Mouse (Mus musculus) embryo, embryonic 9.5 days (tissue): ENCODE results near the gene Slc4a4.
A peak's percentile ranks its signal among the peaks of the same experiment; 100 is the strongest.
"Not testable (repeated sequence)": the region's sequence is repeated elsewhere in the genome, so short reads cannot be mapped to it uniquely, and the experiment has no call there.

ENCODE experiments used
- DNase-seq: peaks from one replicate; pipeline ENCODE4 v3.0.0-alpha.2; 2017; ENCODE audit errors: extremely low spot score

Gene Slc4a4

DNA sequence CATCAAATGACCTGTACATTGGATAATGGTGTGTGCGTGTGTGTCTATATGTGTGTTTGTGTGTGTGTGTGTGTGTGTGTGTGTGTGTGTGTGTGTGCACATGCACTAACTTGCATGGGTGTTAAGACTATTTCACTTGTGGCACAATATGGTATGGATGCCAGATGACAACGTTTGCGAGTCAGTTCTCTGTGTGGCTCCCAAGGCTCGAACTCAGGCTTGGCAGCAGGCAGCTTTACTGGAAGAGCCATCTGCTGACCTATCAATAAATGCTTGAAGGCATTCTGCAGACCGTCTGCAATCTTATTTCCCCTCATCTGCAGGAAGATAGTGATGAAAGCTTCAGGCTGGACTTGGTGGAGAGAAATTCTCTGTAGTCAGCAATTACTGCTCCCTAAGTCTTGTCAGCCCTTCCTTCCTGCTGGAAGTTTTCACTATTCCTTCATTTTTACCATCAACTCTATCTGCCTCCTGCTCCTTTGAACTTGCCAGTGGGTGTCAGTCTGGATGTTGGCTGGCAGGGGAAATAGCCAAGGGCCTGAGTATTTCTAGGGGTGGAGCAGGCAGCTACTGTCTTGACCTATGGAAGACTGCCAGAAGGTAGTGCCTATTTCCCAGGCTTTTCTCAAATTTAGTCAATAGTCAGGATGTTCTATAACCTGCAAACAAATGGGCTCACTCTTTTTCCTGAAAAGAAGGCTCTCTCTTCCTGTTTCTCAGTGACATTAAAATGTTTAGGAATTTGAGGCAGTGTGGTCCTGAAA is 73.9 kb downstream of the Slc4a4 start:
- no peak for DNase-seq

DNA sequence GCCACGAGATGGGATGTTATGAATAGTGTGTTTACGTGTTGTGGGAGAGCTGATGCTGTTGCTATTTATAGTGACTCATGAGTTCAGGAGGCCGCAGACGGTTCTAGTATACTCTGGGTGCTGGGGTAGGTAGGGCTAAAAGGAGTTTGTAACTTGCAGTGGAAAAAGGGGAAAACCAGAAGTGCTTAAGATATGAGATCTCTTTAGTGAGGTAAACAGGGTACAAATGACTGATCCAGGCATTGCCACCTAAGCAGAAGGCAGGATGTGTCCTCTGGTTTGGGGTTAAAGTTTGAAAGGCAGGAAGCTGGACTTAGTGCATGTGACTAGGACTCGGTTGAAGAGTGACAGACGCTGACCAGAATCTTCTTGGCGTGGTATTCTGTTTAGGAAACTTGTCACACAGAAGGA is 74.7 kb downstream of the Slc4a4 start:
- no peak for DNase-seq

DNA sequence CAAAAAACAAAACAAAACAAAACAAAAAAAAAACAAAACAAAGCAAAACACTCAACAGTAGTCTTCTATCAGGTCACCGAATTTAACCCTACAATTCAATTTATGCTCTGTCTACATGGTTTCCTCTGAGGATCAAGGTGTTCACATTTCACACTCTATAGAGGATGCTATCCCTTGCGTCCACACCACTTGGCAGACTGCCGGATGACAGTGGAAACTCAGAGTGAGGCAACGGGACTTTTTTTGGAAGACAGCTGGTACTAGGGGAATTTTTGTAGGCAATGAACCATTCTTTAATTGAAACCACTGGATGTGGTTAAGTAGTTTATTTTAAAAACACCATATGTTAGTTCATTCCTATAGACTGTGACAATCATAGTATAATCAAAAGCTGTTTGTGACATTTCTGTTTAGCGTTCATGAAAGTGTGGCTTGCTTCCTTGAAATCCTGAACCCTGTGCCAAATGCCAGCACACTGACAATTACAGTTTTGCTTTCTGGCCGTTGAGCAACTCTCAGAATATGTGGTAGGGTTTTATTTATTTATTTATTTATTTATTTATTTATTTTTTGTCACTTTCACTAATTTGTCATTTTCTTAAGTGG is 78.2 kb downstream of the Slc4a4 start:
- DNase-seq = no peak

DNA sequence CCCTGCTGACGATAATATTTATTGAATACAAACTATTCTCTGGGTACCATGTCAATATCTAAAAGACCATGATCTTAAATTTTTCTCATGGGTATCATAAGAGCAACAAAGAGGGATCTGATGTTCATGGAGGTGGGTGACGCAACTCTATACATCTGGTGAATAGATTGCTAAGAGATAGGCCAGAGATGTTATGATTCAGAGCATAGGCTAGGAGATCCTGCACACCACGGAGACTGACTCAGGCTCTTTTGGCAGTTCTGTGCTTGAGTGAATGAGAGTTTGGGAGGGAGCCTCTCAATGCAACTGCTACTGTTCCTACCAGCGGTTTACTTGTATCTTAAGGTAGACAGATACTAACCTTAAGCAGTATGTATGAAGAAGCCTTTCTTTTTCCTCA is 79.9 kb downstream of the Slc4a4 start:
- no peak for DNase-seq

DNA sequence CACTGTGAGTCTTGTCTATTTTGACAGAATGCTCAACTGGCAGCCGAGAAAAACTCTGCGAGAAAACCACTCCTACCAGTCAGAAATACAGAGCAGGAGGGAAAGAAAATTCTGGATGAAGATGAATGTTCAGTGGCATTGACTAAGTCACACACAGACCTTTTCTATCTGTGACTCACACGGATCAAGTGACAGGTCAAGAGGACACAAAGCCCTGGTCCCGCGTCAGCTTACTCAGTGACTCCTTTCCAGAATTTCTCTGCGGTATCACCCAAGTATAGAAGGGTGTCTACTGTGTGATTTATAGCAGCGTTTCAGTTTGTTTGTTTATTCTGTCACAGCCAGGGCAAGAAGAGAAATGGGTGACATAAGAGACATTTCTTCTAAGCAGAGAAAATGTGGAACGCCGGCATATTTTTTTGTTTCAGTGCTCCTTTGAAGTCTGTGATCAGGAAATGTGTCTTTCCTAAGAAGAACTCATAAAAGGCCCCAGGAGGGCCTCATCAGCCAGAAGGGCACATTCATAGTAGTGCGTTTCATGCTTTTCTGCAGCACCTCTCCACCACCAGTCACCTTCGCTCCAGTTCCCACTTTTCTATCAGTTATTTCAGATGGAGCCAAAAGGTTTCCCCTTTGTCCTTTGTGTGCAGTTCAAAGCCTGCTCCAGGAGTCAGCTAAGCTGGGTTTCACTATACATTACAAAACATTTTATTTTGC is 82.5 kb downstream of the Slc4a4 start:
- peak; percentile 22 for DNase-seq

DNA sequence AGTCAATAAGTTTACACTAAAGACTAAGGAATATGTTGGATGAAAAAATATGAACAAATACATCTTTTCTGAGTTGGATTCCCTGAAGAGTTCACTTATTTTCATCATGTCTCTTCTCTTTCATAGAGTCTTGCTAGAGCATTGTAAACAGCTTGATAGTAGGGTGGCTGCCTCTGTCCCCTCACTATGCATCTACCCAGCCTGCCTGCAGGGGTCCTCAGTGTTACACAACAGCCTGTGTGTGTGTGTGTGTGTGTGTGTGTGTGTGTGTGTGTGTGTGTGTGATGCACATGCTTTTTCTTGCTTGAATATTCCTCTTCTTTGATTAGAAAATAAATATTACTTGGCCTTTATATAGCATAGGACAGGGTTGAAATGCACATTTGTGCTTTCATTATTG is 84.9 kb downstream of the Slc4a4 start:
- DNase-seq = no peak

DNA sequence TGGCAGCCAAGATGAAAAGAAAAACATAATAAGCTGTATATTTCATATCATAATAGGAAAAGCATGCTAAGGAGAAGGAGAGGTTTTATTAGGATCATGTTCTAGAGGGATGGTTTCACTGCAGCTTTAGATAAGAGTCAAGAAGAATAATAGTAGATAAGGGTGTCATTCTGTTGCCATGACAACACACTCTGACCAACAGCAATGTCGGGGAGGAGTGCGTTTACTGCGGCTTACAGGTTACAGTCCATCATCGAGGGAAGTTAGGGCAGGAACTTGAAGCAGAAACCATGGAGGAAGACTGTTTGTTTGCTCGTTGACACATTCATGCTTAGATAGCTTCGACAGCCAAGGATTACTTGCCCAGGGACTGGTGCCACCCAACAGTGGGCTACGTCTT is 85.7 kb downstream of the Slc4a4 start:
- no peak for DNase-seq

DNA sequence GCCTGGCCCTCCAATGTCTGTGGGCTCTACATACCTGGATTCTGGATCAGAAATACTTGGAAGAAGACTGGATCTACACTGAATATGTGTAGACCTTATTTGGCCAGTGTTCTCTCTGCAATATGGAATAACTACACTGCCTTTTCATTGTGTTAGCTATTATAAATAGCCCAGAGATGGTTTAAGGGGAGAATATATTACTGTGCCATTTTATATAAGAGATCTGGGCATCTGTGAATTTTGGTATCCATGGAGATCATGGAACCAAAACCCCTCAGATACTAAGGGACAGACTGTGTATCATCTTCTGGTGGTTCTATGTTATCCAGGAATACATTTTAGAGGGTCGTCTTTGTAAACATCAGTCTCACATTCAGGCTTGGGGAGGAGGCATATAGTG is 86.5 kb downstream of the Slc4a4 start:
- no peak for DNase-seq

DNA sequence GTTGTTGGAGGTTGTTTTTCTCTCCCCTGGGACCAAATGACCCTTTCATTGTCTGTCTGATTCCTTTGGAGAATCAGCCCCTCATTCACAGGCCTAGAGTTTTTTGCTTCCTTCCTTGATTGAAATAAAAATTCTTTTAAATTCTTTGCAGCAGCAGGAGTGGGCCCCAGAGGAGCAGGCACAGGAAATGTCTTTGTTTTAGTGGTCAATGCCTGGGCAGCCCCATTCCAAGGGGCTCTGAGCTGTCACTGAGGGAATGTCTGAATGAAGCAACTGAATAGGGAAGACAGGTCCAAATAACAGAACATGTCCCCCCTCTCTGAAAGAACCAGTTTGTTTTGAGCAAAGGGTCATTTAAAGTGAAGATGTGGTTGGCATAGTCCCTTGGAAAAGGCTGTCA is 89.1 kb downstream of the Slc4a4 start:
- DNase-seq = no peak

DNA sequence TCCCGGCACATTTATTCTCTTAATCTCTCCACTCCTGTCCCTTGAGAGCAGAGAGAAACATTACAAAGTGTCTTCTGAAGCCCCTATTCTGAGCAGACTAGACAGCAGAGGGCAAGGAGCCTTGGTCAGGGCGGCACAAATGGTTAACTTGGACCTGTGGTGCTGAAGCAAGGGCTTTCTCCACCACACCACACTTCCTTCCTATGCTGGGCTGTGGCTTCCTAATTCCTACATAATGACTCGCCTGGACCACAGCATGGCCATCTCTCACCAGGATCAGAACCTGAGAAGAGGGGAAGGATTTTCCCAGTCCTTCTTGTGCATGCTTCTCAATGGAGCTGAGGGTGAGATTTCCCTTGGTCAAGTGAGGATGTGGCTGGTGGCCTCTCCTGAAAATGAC is 89.8 kb downstream of the Slc4a4 start:
- no peak for DNase-seq

DNA sequence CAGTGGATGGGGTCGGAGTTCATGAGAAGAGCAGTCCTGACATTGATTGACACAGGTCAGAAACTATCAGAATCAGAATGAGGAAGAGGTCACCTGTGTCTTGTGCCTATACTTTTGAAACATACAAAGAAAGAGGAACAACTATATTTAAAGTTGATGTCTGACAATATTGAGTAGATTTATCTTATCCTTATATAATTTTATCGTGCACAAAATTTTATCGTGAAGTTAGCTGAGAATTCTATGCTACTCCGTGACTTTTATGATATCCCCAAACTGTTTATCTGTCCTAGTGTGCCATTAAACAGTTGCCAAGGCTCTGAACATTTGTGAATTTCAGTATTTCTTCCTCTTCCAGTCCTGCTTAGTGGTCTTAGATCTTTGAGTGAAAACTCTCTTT is 94.1 kb downstream of the Slc4a4 start:
- no peak for DNase-seq

DNA sequence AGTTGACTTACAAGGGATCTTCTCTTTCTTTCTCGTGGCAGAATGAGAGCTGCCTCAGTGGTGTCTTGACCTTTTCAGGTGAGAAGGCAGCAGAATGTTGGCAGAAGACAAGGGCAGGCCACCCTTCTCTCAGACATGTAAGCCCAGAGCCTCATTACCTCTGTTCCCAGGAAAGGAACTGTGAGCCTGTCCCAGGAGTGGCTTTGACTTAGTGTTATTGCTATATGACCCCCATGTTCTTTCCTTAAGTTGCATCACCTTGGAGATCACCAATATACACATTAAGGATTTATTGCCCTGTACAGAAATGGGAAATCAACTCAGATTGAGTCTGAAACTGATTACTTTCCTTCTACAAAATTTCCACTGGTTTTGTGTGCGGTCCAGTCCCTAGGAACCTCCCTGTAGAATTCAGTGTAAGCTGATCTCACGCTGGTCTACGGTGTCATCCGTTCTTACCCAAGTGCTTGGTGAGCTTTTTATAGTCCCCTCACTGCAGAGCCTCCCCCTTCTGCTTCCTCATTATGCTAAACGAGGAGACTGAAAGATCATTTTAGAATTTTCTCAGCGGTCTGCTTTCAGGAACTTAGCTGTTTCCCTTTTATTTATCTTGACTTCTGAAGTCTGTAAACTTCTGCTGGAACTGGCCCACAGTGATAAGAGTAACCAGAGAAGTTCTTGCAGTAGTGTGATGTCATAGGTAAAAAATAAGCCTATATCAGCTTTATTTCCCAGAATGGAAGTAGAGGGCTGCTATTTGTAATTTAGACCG is 94.8 kb downstream of the Slc4a4 start:
- no peak for DNase-seq

DNA sequence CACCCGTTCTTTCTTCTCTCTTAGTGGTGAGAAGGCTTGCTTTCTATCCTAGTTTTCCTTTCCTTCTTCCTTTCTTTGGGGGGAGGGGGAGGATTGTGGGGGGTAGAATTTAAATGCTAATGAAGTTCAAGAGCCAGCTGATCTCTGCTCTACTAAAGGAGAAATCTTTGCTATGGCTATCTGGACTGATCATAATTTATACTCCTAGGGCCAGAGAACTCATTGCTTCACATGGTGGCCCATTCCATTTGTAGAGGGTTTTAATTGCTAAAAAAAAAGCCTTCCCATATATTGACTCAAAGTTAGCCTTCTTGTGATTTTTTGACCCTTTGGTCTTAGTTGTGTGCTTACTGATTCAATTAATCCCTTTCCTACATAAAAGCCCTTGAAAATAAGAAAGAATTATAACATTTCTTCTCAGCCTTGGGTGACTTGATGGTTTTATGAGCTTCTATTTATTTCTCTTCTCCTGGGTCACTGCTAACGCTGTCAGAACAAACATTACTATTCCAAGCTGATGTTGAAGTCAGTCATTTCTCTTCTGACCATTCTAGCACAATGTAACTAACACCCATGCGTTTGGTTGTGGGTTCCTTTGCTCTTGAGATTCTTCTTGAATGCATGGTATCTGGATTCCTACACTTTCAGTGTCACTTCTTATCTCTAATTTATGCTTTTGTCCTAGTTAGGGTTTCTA is 95.6 kb downstream of the Slc4a4 start:
- DNase-seq = no peak

DNA sequence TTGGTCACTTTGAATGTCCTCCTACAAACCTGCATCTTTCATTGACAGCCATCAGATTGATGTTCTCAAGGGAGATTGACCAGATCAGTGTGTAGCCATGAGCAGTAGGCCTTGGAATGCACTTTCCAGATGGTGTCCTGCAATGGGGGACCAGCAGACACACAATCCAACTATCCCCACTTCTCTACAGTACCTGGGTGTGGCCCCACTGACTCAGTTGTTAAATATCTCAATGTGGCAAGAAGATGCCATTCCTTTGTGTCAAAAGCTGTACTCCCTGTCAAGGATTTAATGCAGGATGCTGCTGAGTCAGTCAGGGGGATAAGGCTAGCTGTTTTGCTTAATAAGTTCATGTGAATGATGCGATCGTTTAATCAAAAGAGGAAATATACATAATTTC is 96.6 kb downstream of the Slc4a4 start:
- DNase-seq = no peak

DNA sequence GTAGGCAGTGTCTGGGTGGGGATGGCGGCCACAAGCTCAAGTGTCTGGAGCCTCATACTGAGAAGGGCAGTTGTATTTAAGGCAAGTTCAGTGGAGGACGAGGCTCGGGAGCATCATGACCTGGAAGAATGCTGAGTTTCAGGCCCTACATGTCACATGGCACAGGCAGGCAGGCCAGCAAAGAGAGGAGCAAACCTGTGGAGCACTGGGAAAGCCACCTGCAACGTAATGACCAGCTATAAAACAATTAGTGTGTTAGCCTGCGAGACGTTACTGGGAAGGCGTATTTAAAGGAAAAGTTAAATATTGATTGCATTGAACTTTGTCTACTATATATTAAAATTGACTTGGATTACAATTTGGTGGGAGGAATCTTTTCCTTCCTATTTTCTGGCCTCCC is 97.0 kb downstream of the Slc4a4 start:
- no peak for DNase-seq

DNA sequence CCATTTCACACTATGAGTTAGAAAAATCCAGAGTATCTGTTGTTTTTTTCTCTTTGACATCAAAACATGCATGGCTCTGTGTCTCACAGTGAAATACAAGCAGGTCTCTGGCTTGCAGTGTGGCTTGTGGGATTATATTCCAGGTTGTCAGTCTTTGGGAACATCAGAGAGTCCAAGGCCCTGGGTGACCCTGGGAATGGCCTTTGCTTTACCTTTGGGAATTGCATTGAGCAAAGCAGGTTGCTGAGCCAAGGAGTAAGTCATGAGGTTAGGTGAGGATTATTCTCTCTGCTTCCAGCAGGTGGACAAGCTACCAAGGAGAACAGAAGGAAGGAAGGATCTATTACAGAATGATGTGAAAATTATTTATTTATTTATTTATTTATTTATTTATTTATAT is 102.4 kb downstream of the Slc4a4 start:
- no peak for DNase-seq

DNA sequence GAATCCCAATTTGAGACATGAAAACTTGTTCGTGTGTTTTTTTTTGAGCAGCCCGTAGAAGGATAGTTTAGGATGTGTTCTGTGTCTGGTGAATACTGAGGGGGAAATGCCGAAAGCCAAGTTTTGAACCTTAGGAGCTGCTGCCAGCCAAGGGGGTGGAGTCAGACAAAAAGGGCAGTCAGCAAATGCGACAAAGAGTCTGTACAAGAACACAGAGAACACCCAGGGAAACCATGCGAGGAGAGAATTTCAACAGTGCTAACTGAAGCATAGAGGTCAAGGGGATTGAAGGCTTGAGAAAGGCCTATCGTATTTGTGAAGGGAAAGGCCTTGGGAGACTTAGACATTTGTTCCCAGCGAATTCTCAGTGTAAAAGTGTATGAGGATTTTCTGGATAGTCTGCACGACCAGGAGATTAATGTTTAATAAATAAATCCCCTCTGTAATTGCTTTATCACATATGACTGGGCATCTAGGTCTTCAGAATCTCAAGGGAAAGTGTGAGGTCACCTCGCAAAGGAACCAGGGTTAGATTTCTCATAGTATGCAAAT is 103.7 kb downstream of the Slc4a4 start:
- no peak for DNase-seq

DNA sequence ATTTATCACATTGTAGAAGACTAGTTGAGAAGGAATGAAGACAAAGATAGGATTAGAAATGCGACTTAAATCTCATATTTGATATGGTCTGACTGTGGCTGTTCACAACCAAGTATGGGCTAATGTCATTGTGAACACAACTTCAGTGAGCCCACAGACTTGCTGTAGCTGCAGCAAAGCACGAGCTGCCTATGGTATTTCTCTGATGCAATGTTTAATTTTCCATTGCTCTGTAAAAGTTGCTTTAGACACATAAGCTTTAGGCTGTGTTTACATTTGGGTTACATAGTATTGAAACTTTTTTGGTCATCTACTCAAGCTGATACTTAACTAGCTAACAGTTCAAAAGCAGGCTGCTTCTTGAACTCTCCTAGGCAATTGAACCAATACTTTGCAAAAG is 104.7 kb downstream of the Slc4a4 start:
- DNase-seq = not testable (repeated sequence)

DNA sequence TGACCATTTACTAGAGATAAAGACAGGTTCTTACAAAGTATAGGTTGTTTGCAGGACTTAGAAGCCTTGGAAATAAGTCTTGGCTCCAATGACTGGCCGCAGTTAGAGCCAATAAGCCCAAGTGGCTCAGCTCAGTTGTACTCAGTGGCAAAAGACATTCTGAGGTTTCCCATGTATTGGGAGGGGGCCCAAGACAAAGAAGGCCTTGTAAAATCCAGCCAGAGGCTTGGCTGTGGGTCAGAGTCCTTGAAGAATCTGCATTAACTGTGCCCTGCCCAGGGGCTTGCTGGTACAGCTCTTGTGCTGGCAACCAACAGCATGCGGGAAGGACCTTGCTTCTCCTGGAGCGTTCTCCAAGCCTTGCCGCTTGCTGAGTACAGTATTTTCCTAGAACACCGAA is 107.9 kb downstream of the Slc4a4 start:
- no peak for DNase-seq

DNA sequence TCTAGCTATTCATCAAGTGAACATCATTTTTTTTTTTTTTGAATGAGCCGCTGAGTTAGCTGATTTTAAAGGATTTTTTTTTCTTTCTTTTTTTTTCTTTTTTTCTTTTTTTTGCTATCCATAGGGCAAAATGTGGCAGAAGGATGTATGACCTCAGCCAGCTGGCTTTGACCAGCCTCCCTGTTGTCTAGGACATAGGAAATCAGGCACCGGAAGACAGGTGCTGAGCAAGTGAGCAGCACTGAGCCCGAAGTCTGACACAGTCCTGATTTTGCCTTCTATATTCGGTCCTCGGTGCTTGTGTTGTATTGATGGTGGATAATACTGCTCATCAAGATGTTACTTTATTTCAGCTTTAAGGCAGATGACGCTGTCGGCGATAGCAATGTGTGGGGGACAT is 109.6 kb downstream of the Slc4a4 start:
- DNase-seq = no peak

DNA sequence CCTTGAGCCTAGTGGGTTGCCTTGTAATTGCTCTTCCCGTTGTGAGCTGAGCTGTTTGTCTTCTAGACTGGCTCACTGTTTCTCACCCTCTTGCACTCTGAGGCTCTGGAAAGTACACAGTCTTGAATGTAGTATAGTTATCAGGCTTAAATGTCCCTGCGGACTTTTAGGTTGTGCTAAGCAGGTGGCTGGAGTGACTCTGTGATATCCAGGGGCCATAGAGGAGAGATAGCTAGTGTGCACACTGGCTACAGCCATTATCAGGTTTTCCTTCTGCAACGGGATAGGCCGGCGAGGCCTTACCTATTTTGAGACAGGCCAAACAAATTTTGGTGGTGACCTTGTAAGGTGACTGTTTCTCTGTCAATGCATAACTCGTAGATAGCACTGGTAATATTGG is 110.7 kb downstream of the Slc4a4 start:
- no peak for DNase-seq

DNA sequence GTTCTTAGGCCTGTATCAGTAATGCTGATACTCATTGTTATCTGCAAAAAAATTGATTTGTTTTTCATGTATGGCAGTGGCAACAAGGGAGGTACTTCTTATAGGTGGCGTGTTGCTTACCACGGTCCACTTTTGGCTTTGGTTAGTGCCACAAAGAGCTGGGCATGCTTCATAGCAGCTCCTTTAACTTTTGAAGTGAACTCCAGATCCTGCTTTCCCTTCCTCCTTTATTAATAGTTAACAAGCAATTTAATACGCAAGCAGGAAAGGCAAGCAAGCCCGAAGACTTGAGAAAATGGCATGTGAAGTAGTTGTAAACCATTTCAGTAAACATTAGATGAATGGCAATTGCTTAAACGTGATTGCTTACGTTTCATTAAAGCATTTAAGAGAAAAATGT is 113.2 kb downstream of the Slc4a4 start:
- DNase-seq = no peak
